Mouse (Mus musculus) lung, postnatal 25 days (tissue): ENCODE measurements around the gene Gp9.

Experiments
- DNase-seq: peaks from one replicate; pipeline ENCODE4 v3.0.0; 2022; ENCODE audit warnings: low spot score

The Gp9 gene

DNA sequence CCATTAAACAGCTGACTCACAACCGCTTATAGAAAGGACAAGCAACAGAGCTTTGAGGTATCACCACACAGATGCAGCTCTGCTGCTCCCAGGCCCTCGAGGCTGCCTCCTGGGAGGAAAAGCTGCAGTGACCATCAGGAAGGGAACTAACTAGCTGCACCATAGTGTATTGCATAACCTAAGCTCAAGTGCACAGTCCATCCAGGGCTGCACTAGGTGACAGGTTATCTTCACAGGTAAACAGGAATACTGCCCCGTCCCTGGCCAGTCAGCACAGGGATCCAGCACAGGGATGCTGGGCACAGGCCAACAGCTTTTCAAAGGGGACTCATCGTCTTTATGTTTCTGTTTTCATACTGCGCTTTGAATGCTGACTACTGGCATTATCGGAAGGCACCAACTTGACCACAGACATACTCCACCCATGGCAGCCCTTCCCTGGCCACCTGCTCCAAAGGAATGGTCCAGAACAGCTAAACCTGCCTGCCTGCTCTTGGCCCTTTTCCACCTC is 31.8 kb downstream of the Gp9 start:
- no peak for DNase-seq

DNA sequence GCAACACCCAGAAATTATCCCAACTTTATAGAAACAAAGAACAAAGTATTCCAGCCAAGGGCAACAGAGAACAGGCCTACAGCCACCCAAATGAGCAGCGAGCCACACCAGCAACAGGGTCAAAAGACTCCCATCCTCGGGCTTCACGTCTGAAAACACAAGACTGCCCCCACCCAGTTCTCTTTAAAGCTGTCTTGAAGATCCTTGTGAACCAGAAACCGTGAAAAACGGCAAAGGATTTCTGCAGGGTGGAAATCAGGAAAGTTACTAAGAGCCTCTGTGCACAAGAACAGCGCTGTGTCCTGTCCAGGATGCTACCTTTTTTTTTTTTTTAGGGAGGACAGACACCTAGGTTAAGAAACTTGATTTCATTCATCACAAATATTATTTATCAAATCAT is 32.4 kb downstream of the Gp9 start:
- DNase-seq: no peak

DNA sequence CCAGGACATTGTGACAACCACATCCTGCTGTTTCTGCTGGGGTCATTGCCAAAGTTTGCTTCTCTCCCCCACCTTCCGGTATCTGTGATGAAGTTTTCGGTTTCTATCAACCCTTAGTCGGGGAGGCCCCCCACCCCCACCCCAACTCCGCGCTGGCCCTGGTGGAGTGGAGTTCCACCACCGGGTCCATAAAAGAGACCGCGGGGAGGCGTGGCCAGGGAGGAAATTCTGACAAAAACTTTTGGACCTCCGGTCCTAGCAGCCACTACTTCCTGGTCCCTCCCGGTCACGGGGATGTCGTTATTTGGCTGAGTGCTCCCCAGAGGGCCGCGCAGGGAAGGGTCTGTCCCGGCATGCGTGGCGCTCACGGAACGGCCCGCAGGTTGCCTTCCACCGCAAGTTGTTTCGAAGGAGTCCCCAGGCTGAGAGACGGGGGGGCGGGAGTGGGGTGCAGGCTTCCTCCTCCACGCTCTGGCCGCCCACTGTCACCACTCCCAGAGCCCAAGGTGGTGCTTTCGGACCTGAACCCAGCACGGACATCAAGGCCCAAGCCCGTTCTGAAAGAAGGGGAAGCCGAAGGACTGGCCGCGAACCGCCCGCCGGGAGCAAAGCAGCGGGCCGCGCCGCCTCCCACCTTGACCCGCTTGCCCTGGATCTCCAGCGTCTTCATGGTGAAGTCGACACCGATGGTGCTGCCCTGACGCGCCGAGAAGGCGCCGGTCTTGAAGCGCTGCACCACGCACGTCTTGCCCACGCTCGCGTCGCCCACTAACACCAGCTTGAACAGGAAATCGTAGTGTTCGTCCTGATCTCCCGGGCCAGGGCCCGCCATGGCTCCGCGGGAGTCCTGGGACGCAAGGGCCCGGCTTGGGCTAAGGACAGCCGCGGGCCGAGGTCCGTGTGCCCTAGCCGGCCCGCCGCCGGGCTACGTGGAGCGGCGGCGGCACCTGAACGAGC is 33.1 kb downstream of the Gp9 start:
- peak; percentile 78 for DNase-seq

DNA sequence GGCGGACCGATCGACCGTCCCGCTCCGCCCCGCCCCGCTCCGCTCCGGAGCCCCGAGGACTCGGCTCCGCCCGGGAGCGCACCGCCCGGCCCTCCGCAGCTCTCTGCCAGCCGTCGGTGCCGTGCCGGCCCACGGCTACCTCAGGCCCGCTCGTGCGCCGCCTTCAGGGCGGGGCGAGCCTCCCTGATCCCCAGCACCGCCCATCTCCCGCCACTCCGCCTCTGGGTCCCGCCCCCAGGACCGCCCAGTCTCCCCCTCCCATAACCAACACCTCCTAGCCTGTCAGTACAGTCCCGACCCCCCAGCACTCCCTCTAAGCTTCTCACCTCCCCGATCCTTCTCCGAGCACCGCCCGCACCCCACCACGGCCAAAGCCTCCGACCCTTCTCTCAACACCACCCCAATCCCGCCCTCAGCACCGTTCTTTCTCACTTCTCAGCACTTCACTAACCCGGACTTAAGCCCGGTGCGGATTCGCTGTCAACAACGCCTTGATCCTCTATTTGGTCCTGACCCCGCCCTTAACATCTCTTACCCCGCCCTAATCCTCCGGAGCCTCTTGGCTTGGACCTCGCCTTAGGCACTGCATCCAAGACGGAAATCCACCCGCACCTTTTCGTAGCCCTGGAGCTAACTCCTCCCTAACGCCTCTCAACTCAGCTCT is 33.9 kb downstream of the Gp9 start, which contains the start of gene Rab43:
Gene Rab43 (minus strand): TSS at position 490 of the 664 bp plus-strand sequence.
- peak; percentile 94 for DNase-seq

DNA sequence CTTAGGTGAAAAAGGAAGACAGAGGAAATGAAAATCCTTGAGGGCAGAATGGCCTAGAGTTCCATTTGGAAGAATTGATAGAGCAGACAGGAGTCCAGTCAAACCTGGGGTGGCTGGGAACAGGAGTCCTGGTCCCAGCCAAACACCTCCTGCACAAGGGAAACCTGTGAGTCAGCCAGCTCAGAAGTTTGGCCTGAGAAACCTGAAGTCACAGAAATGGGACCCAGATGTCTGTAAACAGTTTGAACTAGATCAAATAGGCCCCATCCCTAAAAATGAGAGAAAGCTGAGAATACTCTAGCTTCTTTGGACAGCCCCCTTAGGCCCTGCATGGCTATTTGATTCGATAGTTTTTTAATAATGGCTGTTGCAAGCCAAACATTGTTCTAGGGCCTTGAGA is 34.8 kb downstream of the Gp9 start:
- no peak for DNase-seq

DNA sequence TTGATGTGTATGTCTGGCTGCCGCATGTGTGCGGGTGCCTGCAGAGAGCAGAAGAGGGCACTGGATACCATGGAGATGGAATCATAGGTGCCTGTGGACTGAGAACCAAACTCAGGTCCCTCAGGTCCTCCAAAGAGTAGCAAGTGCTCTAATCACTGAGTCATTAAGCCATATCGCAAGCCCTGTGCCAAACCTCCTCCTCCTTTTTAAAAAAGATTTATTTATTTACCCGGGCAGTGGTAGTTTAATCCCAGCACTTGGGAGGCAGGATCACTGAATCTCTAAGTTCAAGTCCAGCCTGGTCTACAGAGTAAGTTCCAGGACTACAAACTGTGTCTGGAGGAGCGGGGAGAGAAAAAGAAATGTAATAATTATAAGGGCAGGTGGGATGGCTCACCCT is 36.6 kb downstream of the Gp9 start:
- DNase-seq: no peak

DNA sequence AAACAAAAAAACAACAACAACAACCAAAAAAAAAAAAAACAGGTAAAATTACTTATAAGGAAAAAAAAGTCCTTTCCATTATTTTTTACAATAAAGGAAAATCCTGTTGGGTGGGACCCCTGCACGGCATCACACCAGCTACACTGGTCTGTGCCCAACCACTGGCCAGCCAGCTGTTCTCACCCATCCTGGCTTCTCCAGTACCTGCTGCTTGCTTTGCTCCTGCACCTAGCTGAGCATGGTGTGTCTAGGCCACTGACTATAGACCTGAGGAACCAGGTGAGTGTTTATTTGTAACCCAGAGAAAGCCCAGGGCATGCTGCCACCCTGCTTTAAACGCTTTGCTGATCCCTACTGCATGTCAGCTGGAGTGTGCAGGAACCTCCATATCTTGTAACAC is 42.5 kb downstream of the Gp9 start:
- DNase-seq: no peak
